Mouse (Mus musculus): ENCODE data around the gene Ryr3. TPM values are rescaled to one million over a fixed set of nuclear protein-coding genes. Genes with fewer than 3 reads are reported as not detected.

Ryr3 gene
- total RNA-seq, 2 experiments from 2014 or later = 43.7 to 47.5 TPM

GRCm38 (mm10) chr2:112812637-112813402 lies 404.1 kb downstream of the Ryr3 start:
- DNase-seq = peak; percentile 25
- intact Hi-C loops (cut with DNase I) = loop anchor here (5.0 kb wide), 1 partner anchor 404 kb away; the partner anchor contains the start of gene Ryr3

GRCm38 (mm10) chr2:112806015-112806414 lies 410.9 kb downstream of the Ryr3 start:
- intact Hi-C loops (cut with DNase I) = no loop called here
- DNase-seq = no peak

- intact Hi-C loops (cut with DNase I) = loop anchor here (2.0 to 5.0 kb wide), 2 partner anchors 432 to 503 kb away; no protein-coding TSS in a partner anchor
- DNase-seq = peak; percentile 56
Observed at GRCm38 (mm10) chr2:112799995-112800353, 416.9 kb downstream of the Ryr3 start.

- intact Hi-C loops (cut with DNase I) = no loop called here
- no peak for DNase-seq
Observed at GRCm38 (mm10) chr2:112799351-112799994, 417.4 kb downstream of the Ryr3 start.

GRCm38 (mm10) chr2:112781631-112782030 lies 435.3 kb downstream of the Ryr3 start:
- DNase-seq = no peak
- intact Hi-C loops (cut with DNase I) = loop anchor here (5.0 kb wide), 1 partner anchor 511 kb away; no protein-coding TSS in a partner anchor

GRCm38 (mm10) chr2:112774762-112775161 lies 442.1 kb downstream of the Ryr3 start:
- intact Hi-C loops (cut with DNase I) = loop anchor here (10.0 kb wide), 2 partner anchors 620 to 660 kb away; no protein-coding TSS in a partner anchor
- peak; percentile 79 for DNase-seq

GRCm38 (mm10) chr2:112767665-112768064 lies 449.2 kb downstream of the Ryr3 start:
- intact Hi-C loops (cut with DNase I) = loop anchor here (10.0 kb wide), 2 partner anchors 233 to 263 kb away; no protein-coding TSS in a partner anchor
- no peak for DNase-seq

GRCm38 (mm10) chr2:112765046-112765445 lies 451.9 kb downstream of the Ryr3 start:
- intact Hi-C loops (cut with DNase I) = loop anchor here (10.0 kb wide), 2 partner anchors 230 to 260 kb away; no protein-coding TSS in a partner anchor
- peak; percentile 31 for DNase-seq

GRCm38 (mm10) chr2:112764274-112764673 lies 452.6 kb downstream of the Ryr3 start:
- DNase-seq = no peak
- intact Hi-C loops (cut with DNase I) = loop anchor here (10.0 kb wide), 2 partner anchors 229 to 259 kb away; no protein-coding TSS in a partner anchor

GRCm38 (mm10) chr2:112762006-112762405 lies 454.9 kb downstream of the Ryr3 start:
- intact Hi-C loops (cut with DNase I) = loop anchor here (10.0 kb wide), 2 partner anchors 227 to 257 kb away; no protein-coding TSS in a partner anchor
- DNase-seq = no peak

GRCm38 (mm10) chr2:112761196-112761913 lies 455.5 kb downstream of the Ryr3 start:
- intact Hi-C loops (cut with DNase I) = loop anchor here (10.0 kb wide), 2 partner anchors 227 to 257 kb away; no protein-coding TSS in a partner anchor
- peak; percentile 13 for DNase-seq

GRCm38 (mm10) chr2:112760692-112761091 lies 456.2 kb downstream of the Ryr3 start:
- DNase-seq = no peak
- intact Hi-C loops (cut with DNase I) = loop anchor here (10.0 kb wide), 2 partner anchors 226 to 256 kb away; no protein-coding TSS in a partner anchor

GRCm38 (mm10) chr2:112759678-112760077 lies 457.2 kb downstream of the Ryr3 start:
- DNase-seq = no peak
- intact Hi-C loops (cut with DNase I) = loop anchor here (10.0 kb wide), 2 partner anchors 225 to 255 kb away; no protein-coding TSS in a partner anchor

GRCm38 (mm10) chr2:112758732-112759131 lies 458.2 kb downstream of the Ryr3 start:
- intact Hi-C loops (cut with DNase I) = no loop called here
- no peak for DNase-seq

- intact Hi-C loops (cut with DNase I) = no loop called here
- no peak for DNase-seq
Observed at GRCm38 (mm10) chr2:112753316-112753715, 463.6 kb downstream of the Ryr3 start.

GRCm38 (mm10) chr2:112751416-112751815 lies 465.5 kb downstream of the Ryr3 start:
- intact Hi-C loops (cut with DNase I) = no loop called here
- no peak for DNase-seq

GRCm38 (mm10) chr2:112748532-112748931 lies 468.4 kb downstream of the Ryr3 start:
- intact Hi-C loops (cut with DNase I) = no loop called here
- no peak for DNase-seq

- intact Hi-C loops (cut with DNase I) = no loop called here
- DNase-seq = no peak
Observed at GRCm38 (mm10) chr2:112732942-112733341, 484.0 kb downstream of the Ryr3 start.

- intact Hi-C loops (cut with DNase I) = no loop called here
- DNase-seq = peak; percentile 30
Observed at GRCm38 (mm10) chr2:112727842-112728241, 489.1 kb downstream of the Ryr3 start.

GRCm38 (mm10) chr2:112721217-112721616 lies 495.7 kb downstream of the Ryr3 start:
- no peak for DNase-seq
- intact Hi-C loops (cut with DNase I) = no loop called here

GRCm38 (mm10) chr2:112720715-112721114 lies 496.2 kb downstream of the Ryr3 start:
- DNase-seq = no peak

More at GRCm38 (mm10) chr2:112720715-112721114, 496.2 kb downstream of the Ryr3 start:
- intact Hi-C loops (cut with DNase I) = no loop called here

Data from left cerebral cortex, postnatal 4 days (tissue).